Mouse (Mus musculus) C2C12 (cell line): ENCODE data around the gene 1700028P14Rik.

Experiments
- CEBPB ChIP-seq: IDR thresholded peaks from one replicate; pipeline ENCODE4 v1.6.1; 2011; ENCODE audit warnings: low read depth, mild to moderate bottlenecking, control low read depth, moderate library complexity
- CTCF ChIP-seq: IDR thresholded peaks from one replicate; pipeline ENCODE4 v1.5.1; 2011; ENCODE audit not compliant: control insufficient read depth, insufficient read depth, insufficient read length
- MAX ChIP-seq: IDR thresholded peaks from one replicate; pipeline ENCODE4 v1.6.1; 2011; ENCODE audit warnings: mild to moderate bottlenecking, control low read depth
- MYOD1 ChIP-seq: IDR thresholded peaks from one replicate; pipeline ENCODE4 v1.6.1; 2011; ENCODE audit warnings: low read depth; ENCODE audit not compliant: control insufficient read depth, insufficient read length
- MYOG ChIP-seq: IDR thresholded peaks from one replicate; pipeline ENCODE4 v1.6.1; 2011; ENCODE audit not compliant: control insufficient read depth, insufficient read length; ENCODE audit errors: extremely low read depth
- USF1 ChIP-seq: IDR thresholded peaks from one replicate; pipeline ENCODE4 v1.6.1; 2011; ENCODE audit warnings: low read depth, mild to moderate bottlenecking, control low read depth, moderate library complexity

DNA sequence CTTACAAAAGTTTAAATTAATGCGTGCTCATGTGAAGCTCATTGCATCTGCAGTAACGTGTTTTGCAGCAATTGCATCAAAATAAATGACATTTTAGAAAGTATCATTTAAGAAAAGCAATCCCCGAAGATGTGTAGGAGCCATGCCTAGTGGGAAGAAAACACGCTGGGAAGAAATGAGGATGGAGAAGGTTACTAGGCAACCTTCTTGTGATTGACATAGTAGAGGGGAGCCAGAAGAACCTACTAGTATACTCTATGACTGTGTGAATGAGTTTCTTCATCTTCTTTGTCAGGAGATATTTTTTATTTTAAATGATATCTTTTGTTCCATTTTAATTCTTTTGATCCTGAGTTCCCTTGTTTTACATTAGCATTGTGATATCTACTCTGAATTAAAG is 5.7 kb upstream of the 1700028P14Rik start:
- no peak for TF ChIP-seq CTCF
- no peak for TF ChIP-seq MYOG
- TF ChIP-seq MYOD1: no peak
- no peak for TF ChIP-seq MAX
- TF ChIP-seq CEBPB: no peak
- TF ChIP-seq USF1: no peak
